Comparison of ENCODE assay signal across 18 mouse cellular contexts in the genomic region with DNA sequence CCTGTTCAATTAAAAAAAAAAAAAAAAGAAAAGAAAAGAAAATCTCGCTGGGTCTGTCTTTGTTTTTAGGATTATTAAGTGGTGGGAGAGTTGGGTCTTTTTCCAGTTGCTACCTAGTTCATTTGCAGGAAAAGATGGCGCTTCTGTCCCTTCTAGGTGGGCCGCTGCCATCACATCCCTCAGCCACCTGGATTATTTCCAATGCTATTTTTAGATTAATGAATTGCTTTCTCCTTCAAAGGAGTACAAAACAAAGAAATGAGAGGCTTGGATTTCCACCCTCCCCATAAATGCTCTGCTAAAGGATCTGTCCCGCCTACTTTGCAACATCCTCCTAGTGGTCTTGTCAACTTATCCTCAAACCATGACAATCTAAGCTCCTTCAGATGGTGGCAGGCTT.
"Had no signal": no experiment of that assay in that cellular context is flagged by ENCODE, and none has a peak within 500 bp of the region (broad histone marks: within the 10 kb centered on the region; RNA-seq: fewer than 3 reads in every experiment).

No protein-coding gene starts in this region.

- H3K4me3 ChIP-seq: midbrain, embryonic 10.5 days; midbrain, embryonic 12.5 days; myocyte; neural tube, embryonic 13.5 days; neural tube, embryonic 15.5 days had no signal

- H3K27me3 ChIP-seq: midbrain, embryonic 12.5 days; neural tube, embryonic 13.5 days; neural tube, embryonic 15.5 days had no signal

- H3K9ac ChIP-seq: lung, embryonic 14.5 days; midbrain, embryonic 12.5 days; neural tube, embryonic 13.5 days; neural tube, embryonic 15.5 days had no signal

- H3K9me3 ChIP-seq: midbrain, embryonic 10.5 days; midbrain, embryonic 12.5 days; neural tube, embryonic 13.5 days; neural tube, embryonic 15.5 days had no signal

- H3K27ac ChIP-seq: midbrain, embryonic 10.5 days; midbrain, embryonic 12.5 days; neural tube, embryonic 13.5 days; neural tube, embryonic 15.5 days had no signal

- H3K36me3 ChIP-seq: neural tube, embryonic 15.5 days had no signal

- H3K4me1 ChIP-seq: midbrain, embryonic 10.5 days; midbrain, embryonic 12.5 days had no signal

- H3K4me2 ChIP-seq: lung, embryonic 14.5 days; midbrain, embryonic 12.5 days; neural tube, embryonic 13.5 days; neural tube, embryonic 15.5 days had no signal

- DNase-seq: lung, adult 18-20 months; lung, embryonic 14.5 days; lung, postnatal 10 days; lung, postnatal 4 days; midbrain, embryonic 14.5 days; retina, postnatal 1 day; right cerebral cortex, adult 18-20 months; right cerebral cortex, postnatal 25 days; right cerebral cortex, postnatal 4 days; spleen, adult 18-20 months; thymus, adult 18-20 months; thymus, postnatal 14 days; thymus, postnatal 36 days had no signal
